Mouse (Mus musculus) embryo, embryonic 10.5 days (tissue): Measurements from ENCODE around the gene Pdp2.

ENCODE experiments used
- DNase-seq: peaks from one replicate; pipeline ENCODE4 v3.0.0-alpha.2; 2015; ENCODE audit warnings: low spot score

Pdp2 gene

DNA sequence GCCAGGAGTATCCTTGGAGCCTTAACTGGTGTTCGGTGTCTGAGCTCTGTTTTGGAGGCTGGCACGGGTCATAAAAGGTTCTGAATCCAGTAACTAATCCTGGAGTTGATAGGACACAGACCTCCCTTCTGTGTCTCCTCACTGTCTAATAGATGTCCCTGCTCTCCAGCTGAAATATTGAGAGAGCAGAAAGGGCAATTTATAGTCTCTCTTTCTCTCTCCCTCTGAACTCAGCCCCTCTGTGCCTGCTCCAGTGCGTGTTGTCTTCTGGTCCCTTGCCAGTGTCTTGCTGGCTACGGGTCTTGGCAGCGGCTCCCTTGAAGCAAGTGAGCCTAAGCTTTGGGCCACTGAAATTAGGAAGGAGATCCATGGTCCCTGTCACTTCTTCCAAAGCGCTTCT is 6.4 kb downstream of the Pdp2 start:
- no peak for DNase-seq

DNA sequence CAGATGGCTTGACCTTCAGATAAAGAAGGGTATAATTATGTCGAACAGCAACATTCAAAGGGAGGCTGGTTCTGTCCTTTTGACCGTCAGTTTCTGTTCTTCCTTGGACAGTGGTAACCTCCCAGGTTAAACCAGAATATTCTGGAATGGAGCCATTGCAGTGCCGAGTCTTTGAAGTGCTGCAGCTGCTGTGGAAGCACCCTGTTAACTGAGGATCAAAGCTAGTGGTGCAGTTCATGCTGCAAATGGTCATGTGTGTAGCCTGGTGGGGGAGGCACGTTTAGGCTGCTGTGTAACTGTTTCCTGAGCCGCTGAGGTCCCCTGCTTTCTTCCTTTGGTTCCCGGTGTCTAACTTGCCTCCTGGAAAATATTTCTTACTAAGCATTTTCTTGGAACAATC is 7.2 kb downstream of the Pdp2 start:
- no peak for DNase-seq

DNA sequence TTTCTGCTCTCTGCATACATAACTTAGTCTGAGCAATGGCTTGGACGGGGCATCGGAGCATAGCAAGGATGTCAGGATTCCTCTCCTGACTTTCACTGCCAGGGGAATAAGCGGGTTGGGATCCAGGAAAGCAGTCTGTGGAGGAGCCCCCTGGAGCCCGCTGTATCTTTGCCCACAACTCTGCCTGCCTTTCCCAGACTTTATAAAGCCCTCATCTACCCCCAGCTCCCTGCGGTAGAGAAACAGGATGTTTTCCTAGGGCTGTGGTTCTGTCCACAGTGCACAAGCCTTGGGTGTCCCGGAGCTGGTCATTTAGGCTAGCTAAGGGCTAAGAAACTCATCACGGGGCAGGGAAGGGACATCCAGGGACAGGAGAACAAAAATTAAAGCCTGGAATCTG is 10.1 kb downstream of the Pdp2 start:
- peak; percentile 23 for DNase-seq

DNA sequence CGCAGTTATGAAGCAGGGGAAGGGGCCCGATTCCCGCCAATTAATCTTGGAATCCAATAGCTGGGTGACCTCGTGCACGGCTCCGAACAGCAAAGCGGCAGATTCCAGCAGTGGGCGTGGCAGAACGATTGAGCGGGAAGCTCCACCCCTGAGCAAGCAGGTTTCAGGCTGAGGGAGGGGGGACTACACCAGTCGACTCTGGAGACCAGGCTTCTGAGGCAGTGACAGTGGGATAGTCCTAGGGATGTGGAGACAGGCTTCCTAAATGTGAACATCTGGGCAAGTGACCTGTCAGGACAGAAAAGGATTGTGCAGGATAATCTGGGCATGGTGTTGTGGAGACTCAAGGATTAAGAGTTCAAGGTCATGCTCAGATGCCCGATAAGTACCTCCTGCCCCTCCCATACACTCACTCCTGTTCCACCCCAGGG is 10.7 kb downstream of the Pdp2 start:
- peak; percentile 52 for DNase-seq

DNA sequence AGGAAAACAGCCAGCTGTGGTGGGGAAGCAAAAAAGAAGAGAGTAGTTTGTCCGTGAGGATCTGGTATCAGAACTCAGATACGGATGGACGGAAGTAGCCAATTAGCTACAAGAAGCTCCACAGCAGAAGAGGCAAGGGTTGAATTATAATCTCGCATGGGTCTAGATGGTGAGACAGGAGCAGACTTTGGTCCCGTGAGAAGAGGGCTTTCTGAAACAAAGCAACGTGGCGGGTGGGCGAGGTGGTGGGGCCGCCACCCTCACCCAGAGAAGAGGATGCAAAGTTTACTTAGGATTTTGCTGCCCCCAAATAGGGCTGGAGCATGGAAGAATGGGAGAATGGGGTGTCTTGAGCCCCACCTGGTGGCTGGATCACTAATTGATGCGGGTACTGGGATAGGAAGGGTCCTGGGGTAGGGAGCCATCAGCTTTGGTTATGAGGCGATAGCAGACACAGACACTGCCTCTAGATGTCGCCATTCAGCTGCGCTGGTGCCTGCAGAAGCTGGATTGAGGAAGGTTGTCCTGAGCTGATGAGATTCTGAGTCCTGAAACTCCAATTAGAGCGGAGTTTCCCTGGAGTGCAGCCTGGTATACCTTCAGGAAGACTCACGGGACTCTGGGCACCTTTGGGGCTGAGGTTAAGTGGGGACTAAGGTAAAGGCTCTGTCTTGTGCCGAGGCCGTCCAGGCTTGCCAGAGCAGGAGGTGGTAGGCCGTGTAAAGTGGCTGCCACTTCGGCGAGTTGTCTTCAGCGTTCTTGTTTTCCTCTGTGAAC is 11.4 kb downstream of the Pdp2 start:
- DNase-seq, result peak; percentile 97

DNA sequence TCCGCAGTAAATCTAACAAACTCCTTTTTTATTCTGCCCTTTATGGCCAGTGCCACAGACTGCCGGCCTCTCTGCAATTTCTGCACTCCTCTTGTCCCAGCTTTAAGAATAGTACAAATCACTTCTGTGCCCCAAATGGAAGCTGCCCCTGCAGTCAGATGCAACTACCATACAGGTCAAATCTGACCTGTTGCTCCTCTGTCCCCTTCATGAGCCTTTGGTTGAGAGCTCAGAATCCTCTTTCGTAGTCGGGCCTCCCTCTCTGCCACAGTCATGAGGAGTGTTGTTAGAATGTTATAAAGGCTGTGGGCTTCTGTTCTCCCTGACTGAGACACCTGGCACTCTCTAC is 12.0 kb downstream of the Pdp2 start:
- DNase-seq, result no peak

DNA sequence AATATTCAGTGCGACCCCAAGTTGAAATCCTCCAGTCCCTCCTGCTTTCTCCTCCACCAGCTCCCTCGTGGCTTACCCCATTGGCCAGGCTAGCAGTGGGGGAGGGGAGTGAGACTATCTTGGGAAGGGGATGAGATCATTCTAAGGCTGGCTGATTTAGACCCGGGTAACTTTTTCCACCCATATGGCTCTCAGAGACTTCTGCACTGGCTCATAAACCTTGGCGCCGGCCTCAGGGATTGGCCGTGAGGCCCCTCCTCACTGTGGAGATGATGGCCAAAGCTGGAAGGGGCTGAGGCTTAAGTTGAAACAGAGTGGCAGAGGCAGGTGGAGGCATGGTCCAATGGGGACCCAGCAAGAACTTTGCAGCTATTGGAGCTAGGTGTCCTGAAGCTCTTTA is 15.1 kb downstream of the Pdp2 start:
- DNase-seq, result no peak

DNA sequence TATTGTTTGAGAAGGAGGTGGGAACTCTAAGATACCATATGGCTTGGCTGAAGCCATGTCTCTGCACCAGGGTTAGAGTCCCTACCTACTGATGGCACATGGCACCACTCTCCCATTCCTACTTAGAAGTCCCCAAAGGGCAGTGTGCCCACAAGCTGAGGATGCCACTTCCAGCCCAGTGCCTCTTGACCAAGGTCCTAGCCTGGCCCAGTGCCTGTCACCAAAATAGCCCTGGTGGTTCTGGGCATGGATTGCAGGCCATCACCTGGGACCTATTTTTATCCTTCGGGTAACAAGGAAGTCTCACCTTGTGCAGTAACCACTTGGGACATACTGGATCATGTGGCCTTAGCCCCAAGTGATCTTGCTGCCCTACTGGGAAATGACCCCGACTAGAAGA is 16.7 kb downstream of the Pdp2 start:
- no peak for DNase-seq

DNA sequence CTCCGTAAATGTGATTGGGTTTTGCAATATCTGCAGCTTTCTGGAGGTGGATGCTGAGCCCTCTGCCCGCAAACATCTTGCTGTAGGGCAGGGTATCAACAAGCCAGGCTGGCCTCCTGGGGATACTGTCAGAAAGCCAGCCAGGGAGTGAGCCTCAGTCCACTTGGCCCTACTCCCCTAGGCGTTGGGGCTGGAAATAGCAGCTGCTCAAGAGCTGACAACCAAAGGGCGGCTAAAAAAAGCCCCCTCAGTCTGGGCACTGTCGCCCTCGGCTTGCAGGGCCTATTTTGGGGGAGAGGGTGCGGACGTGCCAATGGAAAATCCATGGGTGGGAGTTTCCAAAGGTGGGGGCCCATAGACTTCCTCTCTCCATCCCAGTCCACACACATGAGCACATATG is 18.0 kb downstream of the Pdp2 start:
- no peak for DNase-seq

DNA sequence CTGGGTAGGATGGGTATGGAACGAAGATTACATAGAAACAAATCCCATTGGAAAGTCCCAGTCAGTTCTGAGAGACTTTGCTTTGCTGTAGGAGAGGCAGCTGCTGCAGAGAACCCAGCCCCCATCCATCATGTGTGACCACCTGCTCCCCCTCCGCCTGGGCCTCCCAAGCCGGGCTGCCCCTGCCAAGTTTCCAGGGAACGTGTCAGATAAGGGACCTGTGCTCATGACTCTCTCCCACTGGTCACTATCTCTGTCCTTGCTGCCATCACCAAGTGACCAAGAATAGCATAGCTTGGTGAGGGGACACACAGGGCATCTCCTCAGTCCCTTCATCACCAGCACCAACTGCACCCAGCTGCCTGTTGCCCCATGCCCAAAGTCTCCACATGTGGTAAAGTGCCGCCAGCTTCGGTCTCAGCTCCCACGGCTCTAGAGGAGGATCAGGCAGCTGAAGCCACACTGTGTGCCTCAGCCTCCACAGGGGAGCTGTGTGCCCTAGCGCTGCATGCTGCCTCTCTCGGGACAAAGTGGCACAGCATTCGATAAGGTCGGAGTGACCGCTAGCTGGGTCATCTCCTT is 19.0 kb downstream of the Pdp2 start:
- no peak for DNase-seq

DNA sequence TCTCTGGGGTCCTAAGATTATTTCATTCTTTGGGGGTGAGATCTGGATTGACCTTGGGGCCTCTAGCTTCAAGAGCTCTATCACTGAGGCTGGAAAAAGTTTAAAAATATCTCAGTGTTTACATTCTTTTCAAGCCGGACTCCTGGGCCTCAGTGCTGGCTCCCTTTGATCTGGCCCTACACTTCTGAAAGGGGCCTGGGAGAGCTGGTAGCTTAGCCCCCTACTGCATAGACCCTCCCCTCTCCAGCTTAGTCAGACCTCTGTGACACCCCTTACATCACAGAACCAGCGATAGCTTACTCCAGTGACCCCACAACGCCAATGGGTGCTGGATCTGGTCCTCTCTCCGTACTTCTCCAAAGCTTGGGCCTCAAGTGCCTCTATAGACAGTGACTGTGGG is 20.4 kb downstream of the Pdp2 start:
- DNase-seq, result no peak

DNA sequence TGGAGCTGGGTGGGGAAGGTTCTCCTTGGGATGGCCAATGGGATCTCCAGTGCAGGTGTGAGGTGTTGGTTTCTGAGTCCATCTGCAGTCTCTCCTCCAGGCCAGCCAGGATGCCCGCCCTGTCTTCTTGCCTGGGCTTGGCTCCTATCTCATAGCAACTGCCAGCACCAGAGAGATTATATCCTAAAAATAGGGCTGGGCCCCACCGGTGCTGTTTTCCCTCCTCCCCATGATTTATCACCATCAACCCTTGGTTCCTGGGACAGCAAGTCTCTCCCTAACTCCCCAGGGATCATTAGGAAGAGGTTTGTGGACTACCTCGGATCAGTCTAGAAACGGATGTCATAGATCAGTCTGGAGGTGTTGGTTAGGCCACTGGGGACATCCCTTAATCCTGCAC is 21.9 kb downstream of the Pdp2 start:
- no peak for DNase-seq

DNA sequence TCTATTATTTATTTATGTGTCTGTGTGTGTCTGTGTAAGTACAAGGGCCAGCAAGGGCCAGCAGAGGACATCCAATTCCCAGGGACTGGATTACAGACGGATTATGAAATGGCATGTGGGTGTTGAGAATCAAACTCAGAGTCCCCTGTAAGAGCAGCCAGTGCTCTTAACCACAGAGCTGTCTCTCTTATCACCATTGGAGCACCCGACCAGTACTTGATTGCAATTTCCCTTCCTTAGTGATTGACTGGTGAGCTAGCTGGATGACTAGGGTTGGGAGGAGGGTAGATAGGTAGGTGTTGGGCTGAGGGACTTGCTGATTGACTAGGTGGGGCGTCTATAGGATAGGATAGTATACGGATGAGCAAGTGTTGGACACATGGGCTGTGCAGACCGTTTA is 29.5 kb downstream of the Pdp2 start:
- no peak for DNase-seq

DNA sequence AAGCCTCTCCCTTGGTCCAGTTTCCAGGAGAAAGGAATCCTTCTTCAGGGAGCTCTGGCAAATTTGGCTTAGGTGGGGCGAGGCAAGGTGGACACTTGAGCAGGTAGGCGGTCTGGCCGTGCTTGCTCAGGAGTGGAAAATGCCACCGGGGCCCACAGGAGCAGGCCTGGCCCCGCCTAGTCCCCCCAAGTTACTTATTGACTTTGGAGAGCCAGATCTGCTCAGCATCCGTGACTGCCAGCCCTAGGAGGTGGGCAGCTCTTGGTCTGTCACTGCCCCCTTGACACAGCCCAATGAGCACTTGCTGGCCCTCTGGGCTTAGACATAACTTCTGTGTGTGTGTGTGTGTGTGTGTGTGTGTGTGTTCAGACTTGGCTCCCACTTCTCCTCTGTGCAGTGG is 32.9 kb downstream of the Pdp2 start, which contains the start of gene Cdh16:
Gene Cdh16 (minus strand): TSS at position 236 of the 400 bp plus-strand sequence.
- DNase-seq, result no peak

DNA sequence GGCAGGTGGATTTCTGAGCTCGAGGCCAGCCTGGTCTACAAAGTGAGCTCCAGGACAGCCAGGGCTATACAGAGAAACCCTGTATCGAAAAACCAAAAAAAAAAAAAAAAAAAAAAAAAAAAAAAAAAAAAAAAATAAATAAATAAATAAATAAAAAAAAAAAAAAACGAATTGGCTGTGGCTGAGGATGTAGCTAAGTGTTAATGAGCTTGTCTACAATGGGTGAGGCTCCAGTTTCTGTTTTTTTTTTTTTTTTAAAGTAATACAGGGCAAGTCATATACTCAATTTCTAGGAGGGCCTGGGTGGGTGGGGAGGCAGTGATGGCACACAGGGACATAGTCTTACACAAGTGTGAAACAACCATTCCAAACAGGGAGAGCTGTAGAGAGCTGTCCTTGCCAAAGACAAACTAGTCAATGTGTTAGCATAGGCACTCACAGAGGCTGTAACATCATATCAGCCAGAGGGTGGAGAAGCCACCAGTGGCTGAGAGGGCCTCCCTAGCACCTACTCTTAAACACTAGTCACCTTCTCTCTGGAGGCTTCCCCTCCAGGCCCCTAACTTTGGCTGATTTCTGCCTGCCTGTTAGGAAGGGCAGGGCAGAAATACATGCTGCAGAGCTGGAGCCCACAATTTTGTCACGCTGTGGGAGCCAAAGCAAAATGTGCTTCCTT is 36.0 kb downstream of the Pdp2 start:
- DNase-seq, result no peak

DNA sequence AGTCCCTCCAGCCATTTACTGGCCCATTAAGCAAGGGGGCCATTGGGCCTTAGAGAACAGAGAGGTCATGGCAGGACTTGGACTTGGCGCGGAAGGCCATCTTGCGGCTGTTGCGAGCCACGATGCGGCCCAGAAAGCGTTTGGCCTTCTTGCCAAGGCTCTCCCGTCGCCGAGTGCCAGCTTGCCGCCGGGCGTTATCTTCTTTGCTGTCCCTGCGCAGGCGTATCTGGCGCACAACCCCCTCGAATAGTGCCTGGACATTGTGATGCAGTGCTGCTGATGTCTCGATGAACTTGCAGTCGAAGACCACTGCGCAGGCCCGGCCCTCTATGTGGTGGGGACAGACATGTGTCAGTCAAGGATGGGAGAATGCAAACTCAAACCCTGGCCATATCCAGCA is 37.2 kb downstream of the Pdp2 start:
- DNase-seq, result no peak

DNA sequence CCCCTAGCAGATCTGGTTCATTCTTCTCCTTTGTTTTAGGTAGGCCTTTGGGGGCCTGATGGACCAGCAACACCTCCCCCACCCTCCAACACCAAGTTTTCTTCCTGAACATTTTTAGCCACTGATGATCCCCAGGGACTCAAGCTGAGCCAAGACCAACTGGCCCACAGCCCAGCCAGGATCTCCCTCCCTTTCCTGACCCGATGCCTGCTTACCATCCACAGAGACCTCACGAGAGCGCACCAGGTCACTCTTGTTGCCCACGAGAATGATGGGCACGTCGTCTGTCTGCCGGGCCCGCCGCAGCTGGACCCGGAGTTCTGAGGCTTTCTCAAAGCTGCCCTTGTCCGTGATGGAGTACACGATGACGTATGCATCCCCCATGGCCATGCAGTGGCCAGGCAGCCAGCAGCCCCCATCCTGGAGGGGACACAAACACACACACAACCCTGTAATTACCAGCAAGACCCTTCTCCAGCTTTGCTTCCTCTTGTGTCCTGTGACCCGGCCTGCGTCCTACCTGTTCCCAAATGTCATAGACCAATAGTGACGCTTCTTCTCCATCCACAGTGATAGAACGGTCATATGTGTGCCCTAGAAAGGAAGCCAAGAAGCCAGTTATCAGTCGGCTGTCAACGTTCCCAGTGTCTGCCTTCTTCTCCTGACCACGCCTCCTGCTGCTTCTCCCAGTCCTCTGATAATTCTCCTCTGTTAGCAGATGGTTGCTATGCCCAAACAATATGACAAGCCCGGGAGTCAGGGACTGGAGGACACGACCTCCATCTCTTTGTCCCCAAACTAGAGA is 38.3 kb downstream of the Pdp2 start:
- no peak for DNase-seq

DNA sequence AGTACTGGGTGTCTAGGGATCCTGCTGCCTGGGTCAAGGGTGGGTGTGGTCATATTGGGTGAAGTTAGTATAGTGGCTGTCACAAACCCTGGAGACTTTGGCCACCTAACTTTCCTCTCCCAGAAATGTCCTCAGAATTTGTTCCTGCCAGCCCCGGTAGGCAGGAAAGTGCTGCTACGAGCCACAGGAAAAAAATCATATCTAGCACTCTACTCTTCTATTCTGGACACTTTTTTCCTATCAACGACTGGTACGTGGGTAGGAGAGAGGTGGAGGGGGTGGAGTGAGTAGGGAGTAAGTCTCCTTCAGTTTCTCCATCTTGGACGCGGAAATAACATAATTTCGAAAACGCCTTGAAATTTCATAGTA is 38.8 kb downstream of the Pdp2 start:
- DNase-seq, result no peak

DNA sequence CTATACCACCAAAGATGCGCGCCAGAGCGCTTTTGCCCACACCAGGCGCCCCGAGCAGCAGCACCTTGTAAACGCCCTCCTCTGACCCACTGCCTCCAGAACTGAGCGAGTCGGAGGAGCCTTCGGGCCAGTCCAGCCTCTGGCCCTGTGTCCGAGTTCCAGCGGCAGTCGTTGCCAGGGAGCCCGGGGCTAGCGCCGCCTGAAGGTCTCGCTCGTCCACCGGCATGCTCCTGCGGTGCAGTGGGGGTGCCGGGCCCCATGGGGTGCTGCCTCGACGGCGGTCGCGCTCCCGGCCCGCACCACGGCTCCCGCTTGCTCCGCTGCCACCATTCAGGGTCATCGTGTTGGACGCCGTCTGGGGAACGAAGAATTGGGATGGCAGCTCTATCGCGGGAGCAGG is 39.3 kb downstream of the Pdp2 start:
- DNase-seq, result peak; percentile 21

DNA sequence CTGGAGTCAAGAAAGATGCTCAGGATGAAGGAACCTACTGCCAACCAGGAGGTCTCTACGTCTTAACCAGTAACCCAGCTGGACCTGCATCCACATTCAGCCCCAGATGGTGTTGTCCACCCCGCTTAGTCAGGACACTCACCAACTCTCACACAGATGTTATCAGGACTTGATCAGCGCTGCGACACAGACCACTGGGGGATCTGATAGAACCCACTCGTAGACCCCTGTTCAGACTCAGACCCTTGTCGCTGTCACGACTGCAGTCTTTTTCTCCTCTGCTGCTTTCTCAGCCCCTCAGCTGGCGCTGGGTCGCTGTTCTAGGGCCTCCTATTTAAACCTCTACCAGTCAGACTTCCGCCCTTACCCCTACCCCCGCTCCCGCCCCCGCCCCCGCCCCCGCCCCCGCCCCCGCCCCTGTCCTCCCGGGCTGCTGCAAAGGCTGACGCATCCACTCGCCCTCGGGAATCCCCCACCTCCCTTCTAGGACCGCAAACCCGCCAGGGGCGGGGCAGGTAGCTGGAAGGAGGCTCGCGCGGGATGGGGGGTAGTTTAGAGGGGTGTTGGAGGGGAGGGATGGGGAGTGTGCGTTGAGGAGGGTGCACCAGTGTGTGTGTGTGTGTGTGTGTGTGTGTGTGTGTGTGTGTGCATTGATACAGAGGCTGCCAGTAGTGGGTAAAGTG is 39.9 kb downstream of the Pdp2 start, which contains the start of gene Rrad:
Gene Rrad (minus strand): TSS at position 347 of the 683 bp plus-strand sequence.
- DNase-seq, result peak; percentile 40

DNA sequence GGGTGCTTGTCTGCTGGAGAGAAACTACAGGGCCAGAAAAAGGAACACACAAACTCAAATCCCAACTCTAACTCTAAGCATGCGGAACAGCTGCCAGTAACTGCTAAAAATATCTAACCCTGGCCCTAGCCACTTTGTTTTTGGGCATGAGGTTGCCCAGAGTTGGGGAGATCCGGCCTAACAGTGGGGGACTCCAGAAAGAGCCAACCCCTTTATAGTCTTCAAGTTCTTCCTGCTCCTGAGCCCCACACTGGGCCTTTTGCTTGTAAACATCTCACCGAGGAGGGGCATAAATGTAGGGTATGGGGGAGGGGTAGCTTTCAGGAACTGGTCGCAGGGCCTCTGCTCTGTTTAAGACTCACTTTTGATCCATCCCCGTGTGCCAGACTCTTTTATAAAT is 40.7 kb downstream of the Pdp2 start:
- DNase-seq, result no peak

DNA sequence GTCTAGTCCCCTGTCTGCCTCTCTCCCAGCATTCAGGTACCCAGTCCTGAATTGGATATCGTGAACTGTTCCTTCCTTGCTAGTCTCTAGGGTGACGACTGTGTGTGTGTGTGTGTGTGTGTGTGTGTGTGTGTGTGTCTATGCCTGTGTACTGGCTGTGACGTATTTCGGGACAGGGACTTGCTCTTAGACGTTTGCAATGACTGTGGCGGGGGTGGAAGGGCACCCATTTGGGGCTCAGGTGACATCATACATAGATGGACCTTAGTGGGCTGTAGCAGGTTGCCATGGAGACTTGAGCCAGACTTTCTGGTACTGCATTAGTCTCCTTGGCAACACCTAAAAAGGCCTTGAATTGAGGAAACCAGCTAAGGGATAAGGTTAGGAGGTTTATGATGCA is 41.2 kb downstream of the Pdp2 start:
- no peak for DNase-seq
